Mouse (Mus musculus): ENCODE results near the gene Fam83g.
"Not testable (repeated sequence)": the region's sequence is repeated elsewhere in the genome, so short reads cannot be mapped to it uniquely, and the experiment has no call there.

The Fam83g gene

DNA sequence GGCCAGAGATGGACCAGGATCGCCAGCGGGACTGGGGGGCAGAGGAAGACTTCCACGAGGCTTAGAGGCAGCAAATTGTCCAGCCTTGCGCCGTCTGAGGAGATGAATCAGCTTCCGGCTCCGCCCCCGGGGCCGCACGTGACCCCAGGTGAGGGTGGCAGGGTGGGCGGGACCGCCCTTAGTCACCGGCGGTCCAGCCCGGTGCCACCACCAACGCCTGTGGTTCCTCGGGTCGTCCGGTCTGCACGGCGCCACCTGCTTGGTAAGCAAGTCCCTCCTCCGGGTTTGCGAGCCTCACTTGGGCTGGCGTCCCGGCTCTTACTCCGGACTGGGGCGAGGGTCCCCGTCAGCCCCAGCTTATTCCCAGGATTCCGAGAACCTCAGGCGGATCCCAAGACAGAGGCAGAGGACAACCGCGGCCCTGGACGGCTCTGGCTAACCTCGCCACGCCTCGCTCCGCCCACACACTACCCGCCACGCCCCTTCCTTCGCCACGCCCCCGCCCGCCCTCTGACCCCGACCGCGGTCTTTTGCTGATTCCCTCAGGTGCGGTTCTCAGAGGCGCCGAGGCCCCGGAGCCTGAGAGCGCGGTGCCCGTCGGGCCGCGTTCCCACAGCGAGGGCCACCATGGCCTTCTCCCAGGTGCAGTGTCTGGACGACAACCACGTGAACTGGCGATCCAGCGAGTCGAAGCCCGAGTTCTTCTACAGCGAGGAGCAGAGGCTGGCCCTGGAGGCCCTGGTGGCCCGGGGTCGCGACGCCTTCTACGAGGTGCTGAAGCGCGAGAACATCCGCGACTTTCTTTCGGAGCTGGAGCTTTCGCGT, at the start of gene Fam83g:
Gene Fam83g (plus strand): TSS at position 185 of the 825 bp plus-strand sequence.
- DNase-seq = peak; percentile 78

DNA sequence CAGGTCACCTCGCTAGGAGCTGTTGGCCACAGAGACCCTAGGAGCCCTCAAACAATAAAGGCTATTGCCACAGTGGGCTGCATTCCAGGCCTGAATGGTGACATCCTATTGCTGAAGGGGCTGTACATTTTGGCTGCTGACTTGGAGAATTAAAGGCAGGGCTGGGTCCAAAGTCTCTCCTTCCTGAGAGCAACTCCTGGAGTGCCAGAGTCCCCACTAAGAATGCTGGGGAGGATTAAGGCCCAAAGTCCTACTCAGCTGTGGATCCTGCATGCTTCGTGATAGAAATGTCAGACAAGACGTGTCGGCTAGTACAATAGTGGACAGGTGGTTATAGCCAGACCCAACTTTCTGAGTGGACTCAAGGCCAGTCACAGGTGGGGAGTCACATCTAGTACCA, 47.6 kb upstream of the Fam83g start:
- DNase-seq = not testable (repeated sequence)

DNA sequence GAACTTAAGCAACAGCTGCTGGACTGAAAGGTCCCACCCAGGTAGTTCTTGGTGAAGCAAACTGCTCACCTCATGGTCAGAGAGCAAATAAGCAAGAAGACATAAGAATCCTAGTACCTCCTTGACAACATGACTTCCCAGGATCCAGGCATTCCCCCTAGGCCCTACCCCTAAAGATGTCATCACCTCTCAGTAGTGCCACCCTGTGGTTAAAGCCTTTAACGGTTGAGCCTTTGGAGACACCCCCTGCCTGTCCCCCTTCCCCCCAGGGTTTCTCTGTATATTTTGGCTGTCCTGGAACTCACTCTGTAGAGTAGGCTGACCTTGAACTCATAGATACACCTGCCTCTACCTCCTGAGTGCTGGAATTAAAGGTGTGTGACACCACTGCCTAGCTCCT, 46.5 kb upstream of the Fam83g start:
- no peak for DNase-seq

DNA sequence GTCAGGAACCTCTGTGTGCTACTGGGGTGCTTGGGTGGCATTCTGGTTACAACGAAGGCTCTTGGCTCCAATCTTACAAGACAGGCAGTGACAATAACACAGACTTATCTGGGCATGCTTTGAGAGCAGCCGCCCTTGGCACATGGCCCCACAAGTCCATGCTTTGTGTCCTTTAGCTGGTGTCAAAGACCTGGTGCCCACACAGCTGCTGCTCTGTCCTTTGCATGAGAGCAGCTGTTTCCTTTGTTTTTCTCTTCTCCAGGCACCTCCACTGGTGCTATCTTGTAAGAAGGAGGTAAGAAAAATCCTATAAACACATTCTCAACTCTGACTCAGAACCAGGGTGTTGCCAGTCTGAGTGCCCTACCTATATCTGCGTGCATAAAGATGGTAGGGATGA, 46.0 kb upstream of the Fam83g start:
- DNase-seq = no peak

DNA sequence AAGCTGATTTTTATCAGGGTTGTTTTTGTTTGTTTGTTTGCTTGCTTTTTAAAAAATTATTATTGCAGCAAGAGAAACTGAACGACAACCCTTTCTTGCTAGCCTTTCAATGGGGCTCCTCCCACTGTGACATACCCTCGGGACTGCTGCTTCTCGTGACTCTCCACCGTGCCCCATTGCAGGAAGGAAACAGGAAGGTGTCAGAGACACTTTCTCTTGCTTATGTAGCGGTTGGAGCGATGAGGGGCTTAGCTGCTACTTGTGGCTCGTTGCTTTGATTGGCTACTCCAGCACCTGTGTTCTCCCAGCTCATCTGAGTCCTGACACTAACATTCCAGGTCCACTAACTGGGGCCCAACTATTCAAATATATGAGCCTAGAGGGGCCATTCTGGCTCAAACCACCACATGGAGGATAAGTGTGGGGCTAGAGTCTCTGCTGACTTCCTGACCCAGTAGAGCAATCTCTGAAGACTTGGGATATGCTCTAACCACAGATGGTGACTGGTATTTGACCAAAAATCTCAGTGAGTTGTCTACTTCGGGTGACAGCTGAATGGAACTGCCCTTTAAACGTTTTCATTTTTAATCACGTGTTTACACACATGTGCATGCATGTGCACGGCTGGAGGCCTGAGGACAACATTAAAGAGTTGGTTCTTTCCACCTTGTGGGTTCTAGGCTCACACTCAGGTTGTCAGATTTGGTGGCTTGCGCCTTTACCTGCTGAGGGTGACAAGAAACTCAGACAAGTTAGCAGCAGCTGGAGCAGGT, 44.9 kb upstream of the Fam83g start:
- DNase-seq = peak; percentile 49

DNA sequence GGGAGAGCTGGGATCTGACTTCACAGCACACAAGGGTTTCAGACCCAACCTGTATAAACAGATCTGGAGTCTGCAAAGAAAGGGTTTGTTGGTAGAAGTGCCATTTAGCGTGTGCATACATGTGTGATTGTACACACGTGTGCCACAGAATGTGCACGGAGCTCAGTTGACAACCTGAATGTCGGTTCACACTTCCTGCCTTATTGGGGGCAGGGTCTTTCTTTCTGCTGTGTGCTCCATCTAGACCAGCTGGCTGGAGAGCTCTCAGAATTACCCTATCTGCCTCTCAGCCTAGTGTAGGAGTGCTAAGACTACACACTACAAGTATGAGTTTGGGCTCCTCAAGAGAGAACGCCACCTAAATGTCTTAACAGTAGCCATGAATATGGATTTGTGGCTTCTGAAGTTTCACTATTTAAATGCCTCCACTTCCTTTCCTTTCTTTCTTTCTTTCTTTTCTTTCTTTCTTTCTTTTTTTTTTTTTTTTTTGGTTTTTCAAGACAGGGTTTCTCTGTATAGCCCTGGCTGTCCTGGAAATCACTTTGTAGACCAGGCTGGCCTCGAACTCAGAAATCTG, 44.2 kb upstream of the Fam83g start:
- no peak for DNase-seq

DNA sequence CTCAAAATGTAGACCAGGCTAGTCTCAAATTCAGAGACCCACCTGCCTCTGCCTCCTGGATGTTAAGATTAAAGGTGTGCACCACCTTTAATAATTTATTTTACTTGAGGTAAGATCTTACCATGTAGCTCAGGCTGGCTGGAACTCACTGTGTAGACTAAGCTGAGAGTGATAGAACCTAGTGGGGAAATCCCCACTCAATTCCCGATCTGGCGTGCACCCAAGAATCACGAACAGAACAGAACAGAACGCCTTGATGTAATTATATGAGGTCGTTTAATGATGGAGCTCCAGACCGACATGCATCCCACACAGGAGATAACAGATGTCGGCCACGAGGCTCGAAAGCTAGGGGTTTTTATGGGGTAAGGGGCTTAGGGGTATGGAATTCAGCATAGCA, 43.3 kb upstream of the Fam83g start:
- DNase-seq = not testable (repeated sequence)

DNA sequence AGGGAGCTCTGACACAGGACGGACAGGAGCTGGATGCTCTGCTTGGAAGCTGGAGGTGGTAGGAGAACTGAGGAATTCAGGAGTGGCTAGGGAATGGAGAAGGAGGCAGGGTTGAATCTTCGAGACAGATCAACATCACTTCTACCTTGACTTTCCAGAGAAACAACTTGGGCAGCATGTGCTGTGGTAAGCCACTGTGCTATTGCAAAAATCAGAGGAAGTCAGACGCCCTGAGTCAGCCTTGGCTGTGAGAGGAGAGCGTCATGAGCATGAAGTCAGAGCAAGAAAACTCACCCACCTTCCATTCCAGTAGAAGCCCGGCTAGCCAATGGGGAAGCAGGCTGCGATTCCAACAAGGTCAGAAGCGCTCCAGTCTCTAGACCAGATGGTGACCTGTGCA, 41.8 kb upstream of the Fam83g start:
- no peak for DNase-seq

DNA sequence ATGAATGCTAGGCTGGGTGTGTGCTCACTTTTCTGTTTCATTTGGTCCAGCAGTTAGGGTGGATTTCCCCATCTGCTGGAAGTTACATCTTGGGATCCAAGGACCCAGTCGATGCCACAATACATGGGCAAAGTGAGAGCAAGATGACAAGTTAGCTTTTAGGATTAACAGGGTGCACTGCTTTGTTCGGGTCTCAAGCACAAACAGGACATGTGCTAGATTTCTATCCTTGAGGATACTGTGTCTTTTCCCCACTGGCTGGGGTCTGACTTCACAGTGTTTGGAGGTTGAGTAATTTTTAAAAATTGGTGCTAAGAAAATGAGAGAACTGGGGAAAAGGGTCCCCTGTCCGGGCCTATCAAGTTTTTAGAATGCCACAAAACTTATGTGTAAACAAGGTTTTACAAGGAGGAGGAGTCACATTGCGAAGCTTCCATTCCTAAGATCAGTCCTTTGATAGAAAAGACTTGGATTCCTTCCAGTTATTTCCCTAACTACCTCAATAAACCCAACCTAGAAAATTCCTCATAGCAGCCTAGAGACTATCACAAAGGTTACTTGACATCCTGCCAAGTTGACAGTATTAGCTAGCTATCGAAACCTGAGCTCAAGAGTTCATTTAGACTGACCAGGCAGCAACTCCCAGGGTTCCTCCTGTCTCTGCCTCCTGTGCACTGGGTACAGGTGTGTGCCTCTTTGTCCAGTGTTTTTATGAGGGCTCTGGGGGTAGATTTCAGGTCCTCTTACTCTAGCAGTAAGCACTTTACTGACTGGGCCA, 40.5 kb upstream of the Fam83g start:
- DNase-seq = no peak

DNA sequence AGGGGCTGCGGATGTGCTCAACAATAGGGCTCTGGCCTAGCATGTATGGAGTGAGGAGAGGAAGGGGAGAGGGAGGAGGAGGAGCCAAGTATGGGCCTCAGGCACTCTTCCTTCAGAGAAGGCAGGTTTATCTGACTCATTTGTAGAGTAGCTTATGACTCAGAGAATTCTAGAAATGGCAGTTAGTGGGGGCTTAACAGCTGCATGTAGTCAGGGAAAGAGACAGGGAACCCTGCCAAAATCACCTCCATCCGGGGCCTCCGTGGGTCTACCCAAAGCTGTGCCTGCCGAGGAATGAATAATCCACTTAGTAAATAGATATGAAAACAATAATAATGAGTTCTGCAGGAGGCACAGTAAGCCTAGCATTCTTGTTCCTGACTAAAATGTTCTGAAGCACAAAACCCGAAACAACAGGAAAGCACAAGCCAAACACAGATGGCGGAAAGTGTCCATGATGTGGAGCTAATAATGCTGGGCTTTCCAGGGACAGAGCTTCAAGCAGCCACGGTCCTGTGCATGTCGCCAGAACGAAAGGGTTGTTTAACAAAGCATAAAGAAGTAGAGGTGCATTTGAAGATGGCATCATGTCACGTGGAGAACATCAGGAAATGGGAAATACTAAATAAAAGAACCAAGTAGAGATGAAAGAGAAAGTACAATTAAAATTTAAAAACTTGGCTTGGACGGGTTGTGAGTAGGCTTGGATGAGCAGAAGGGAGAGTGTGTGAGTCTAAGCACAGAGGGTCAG, 39.1 kb upstream of the Fam83g start:
- DNase-seq = no peak

DNA sequence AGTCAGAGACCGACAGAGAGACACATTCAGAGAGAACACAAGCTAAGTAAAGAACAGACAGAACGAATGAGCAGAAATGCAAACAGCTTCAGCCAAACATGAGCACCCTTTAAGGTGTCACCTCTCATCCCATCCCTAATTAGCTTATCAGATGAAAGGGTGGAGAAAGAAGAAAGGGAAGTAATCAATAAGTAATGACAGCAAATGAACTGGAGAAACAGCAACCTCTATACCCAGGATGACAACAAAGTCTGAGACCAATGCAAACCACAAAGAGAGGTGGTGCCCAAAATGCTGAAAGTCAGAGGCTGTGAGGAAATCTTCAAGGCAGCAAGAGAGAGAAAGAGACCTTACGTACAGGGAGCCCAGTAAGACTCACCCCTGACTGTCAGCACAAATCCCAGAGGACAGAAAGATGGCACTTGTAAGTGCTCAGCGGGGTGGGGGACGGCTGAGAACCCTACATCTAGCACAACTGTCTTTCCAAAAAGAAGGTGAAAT, 38.5 kb upstream of the Fam83g start:
- no peak for DNase-seq

DNA sequence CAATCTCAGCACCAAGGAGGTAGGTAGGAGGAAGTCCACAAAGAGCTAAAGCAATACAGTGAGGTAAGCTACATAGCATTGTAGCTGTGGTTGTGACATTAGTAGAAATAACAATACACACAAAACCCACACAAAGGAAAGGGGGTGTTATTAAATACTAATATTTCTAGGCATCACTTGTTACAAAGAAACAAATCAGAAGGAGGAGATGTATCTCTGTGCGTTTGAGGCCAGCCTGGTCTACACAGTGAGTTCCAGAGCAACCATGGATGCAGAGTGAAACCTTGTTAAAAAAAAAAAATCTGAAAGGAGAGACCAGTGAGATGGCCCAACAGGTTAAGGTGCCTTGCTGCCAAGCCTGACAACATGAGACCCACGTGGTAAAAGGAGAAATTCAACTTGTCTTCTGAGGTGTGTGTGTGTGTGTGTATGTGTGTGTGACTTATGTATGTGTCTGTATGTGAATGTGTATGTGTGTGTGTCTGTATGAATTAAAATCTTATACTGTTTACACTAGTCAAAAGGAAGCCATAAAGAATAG, 37.3 kb upstream of the Fam83g start:
- DNase-seq = no peak

DNA sequence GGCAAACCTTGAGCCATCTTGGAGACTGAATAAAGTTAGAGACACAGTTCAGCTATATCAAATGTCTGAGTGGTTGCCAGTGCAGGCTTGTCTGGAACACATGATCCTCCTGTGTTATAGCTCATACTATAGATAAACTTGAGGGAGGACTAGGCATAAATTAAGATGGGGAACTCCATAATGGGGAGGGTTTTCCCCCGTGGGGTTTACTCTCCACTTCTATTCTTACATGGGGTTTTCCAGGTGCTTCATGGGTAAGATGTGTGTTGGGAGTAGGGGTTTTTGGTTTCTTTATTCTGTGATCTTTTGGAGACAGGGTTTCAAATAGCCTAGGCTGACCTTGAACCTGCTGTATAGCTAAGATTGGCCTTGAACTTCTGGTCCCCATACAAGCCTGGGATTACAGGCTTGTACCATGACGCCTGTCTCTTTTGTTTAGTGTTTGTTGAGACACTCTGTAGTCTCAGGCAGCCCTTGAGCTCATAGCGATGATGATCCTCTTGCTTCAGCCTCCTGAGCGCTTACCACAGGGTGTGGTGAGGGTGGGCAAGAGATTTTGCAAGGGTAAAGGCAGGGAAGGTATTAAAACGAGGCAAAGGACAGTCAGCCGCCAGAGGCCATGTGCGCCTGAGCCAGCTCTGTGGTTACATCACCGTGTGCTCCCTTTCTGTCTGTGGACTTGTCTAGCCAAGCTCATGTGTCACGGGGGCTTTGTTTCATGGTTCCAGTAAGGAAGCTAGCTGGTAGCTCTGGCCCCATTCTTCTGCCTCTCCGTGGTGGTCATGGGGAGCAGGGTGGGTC, 36.6 kb upstream of the Fam83g start:
- no peak for DNase-seq

DNA sequence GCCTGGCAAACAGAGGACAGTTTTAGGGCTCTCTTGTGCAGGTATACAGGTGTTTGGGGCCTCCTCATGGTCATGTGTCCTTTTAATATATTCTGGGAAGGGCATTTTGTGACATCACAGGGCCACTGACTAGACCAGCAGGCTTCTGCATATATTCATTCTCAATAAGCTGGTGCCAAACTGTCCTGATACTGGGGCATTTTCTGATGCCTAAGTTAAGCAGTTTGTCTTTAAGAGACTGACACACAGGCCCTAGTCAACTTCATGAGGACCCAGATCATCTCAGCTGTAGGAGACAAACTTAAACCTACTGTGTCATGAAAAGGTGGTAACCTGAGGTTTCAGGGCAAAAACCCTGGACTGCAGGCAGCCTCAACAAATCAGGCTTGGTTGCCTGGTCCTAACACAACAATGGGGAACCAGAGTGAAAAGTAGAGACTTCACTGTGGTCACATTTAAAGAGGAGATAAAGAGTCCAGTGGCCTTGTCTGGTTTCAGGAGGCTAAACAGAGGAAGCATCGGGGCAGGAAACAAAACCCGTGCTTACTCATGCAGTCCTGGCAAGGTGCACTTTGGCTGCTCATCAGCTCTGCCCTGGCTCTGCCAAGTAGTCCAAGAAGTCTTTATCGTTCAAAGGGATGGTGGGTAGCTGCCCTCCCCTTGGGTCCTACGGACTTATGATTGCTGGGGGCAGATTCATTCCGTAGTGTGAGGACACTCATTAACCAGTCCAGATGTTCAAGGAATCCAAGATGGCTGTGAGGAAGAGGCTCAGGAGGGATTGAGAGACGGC, 35.7 kb upstream of the Fam83g start:
- no peak for DNase-seq

DNA sequence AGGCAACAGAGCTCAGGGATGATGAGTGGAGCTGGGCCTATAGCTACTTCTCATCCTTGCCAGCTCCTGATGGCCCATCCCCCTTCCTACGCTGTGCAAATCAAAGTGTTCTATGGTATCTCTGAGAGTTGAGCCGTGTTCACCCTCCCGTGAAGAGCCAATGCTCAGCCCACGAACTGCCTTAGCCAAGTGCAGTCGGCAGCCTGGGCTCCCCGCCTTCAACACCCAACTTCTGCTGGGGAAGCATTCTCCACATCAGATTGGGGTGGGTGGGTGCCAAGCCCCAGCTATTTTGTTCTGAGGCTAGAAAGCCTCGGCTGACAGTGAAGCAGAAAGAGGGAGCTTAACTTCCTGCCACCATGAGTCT, 35.2 kb upstream of the Fam83g start:
- DNase-seq = peak; percentile 53

DNA sequence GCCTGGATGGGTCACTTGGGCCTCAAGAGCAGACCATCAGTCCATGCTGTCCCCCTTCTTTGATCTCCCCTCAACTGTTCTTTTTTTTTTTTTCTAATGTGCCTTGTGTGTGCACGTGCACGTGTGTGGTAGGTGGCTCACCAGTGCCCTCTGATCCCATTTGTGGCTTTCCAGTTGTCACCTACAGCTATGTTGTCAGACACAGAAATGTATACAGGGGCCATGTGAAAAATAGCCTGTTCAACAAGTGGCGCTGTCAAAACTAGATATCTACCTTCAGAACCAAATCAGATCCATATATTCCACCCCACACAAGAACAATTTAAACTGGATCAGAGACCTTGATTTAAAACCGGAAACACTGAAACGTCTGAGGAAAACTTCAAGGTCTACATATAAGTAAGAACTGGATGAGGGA, 34.7 kb upstream of the Fam83g start:
- no peak for DNase-seq

DNA sequence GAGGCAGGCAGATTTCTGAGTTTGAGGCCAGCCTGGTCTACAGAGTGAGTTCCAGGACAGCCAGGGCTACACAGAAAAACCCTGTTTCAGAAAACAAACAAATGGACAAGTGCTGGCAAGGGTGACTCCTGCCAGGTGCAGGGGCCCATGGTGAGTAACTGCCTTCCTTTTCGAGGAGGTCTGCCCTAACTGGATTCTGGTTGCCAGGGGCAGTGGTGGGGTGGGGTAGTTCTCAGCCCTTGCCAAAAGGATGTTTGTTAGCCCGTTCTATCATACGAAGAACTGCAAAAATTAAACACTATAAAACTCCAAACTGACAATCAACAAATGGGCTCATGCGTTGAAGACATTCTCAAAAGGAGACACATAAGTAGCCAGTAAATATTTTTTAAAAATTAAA, 34.3 kb upstream of the Fam83g start:
- no peak for DNase-seq

DNA sequence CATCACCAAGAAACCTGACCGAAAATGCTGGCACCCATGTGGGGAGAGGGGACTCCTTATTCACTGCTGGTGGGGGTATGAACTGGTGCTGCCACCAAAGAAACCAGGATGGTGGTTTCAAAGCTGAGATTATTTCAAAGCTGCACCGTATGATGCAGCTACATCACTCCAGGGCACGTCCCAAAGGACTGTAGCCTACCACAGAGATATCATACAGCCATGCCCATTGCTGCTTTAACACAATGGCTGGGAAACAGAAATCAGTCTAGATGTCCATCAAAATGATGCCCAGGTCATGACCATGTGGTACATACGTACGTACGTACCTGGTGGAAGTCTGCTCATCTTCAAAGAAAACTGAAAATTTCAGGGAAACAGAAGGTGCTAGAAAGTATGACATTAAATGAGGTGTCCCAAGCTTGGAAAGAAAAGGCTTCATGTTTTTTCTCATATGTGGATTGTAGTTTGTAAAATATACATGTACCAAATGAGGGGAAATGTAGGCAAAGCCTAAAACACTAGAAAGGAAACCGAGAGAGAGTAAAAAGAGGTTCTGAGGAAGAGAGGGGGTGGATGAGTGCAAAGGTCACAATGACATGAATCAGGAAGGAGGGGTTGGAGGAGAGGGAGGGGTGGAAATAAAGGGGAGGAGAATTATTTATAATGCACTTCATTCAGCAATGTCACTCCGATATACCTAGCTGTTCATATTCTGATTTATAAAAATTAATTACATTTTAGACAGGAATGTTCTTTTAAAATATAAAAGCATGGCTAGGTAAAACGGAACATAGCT, 33.2 kb upstream of the Fam83g start:
- no peak for DNase-seq

DNA sequence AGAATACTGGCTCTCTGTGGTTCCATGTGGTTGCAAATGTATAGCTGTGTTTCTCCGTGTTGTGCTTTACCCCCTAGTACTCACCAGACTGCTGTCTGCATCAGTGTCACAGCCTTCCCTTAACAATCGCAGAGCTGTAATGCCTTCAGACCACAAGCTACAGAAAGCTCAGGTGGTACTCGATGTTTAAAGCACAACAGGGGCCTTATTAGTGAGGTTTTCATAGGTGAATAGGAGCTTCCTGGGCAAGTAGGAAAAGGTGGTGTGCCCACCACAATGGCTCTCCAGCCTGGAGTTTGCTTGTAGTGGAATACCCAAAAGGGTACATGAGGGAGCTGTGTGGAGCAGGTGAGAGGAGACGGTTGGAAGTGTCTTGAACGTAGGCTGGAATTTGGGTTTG, 31.7 kb upstream of the Fam83g start:
- no peak for DNase-seq

Data from thymus, postnatal 25 days (tissue).